Mouse (Mus musculus) testis, adult 10 weeks (tissue): ENCODE results near the gene Dhdds. TPM values are rescaled to one million over a fixed set of nuclear protein-coding genes. Genes with fewer than 3 reads are reported as not detected.

Experiments used
- polyA plus RNA-seq: library from polyadenylated mRNA; stranded (reverse); fragments of 350-450 nt; fragmentation: Illumina TruSeq; extraction: RNeasy Lipid Tissue Mini Kit (QIAGEN cat#74804); gene quantifications from one replicate; pipeline ENCODE4 v1.2.3, GENCODE M21; 2014; ENCODE audit warnings: low read depth, low replicate concordance

Dhdds gene
- polyA plus RNA-seq: 11.6 TPM

DNA sequence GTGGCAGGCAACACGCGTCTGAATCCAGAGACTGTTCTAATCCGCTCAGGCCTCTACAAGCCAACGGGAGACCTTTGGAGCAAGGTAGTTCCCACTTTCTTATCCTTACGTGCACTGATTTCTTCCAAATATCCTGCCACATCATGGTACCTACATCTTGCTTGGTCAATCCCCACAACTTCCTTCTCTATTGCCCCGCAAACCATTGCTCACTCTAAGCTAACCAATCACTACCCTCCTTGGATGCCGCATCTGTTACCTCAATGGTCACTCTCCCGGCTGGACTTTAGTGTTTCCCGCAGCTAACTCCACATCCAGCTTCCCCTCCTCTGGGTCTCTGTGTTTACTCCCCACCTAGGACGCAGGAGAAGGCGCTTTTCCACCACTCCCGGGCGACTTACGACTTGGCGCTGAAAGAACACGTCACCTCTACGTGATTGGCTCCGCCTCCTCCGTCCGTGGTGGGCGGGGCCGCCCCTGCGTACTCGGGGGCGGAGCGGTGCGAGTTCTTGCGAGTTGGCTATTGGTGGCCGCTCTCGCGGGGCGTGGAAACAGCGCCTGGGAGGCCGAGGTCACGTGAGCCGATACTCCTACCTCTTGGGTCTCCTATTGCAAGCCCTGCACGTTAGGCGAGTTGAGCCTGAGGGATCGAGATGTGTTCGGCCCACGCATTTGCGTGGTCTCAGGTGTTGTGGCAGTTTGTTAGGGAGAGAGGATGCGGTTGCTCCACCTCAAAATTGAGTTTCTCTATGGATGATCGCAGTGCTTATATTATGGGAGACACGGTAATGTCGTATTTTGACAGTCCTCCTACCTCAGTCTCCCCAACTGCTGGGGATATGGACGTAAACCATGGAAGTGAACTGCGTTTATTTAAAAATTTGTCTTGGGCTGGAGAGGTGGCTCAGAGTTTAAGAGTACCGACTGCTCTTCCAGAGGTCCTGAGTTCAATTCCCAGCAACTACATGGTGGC lies at the start of gene Dhdds:
Dhdds (minus strand) TSS at position 453 of the 973 bp plus-strand sequence.

DNA sequence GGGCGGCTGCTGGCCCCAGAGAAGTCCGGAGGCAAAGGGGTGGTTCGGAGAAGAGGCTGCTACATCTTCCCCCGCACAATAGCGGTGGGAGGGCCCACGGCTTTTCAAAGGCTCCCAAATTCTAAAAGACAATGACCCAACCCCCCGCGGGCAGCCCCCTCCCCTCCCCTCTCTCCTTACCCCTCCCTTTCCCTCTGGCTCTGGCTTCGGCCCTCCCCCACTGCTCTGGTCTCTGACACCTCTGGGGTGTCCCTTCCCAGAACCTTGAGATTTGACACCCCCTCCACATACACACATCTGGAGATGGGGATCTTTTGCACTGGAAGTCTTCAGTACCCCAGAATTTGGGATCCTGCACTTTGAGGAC lies 18.0 kb upstream of the Dhdds start, which contains the start of gene Lin28a:
Lin28a (minus strand) TSS at position 63 of the 367 bp plus-strand sequence.

GRCm38 (mm10) chr4:133968150-133968921 lies 32.4 kb downstream of the Dhdds start, which contains the start of gene Hmgn2:
Gene Hmgn2, minus strand, starts transcription at chr4:133968650.

Other genes with a start within 250 kb of the Dhdds start
- gene Arid1a, start 244.1 kb downstream of the Dhdds start, polyA plus RNA-seq: 11.6 TPM
- gene Rps6ka1, start 113.1 kb downstream of the Dhdds start, polyA plus RNA-seq: 4.0 TPM
- gene Hmgn2, start 32.3 kb downstream of the Dhdds start, polyA plus RNA-seq: 152 TPM
- gene Lin28a, start 17.9 kb upstream of the Dhdds start, polyA plus RNA-seq: 3.3 TPM
- not detected for gene Zfp683, start 52.9 kb upstream of the Dhdds start, polyA plus RNA-seq
- gene Crybg2, start 59.9 kb upstream of the Dhdds start, polyA plus RNA-seq: 0.17 TPM
- gene Cd52, start 94.2 kb upstream of the Dhdds start, polyA plus RNA-seq: 12.2 TPM
- 17.0 TPM for gene Ubxn11, start 101.7 kb upstream of the Dhdds start, polyA plus RNA-seq
- 3.2 TPM for gene Sh3bgrl3, start 127.9 kb upstream of the Dhdds start, polyA plus RNA-seq
- gene Cep85, start 186.2 kb upstream of the Dhdds start, polyA plus RNA-seq: 53.0 TPM
- not detected for gene Gm7534, start 202.1 kb upstream of the Dhdds start, polyA plus RNA-seq
- gene Catsper4, start 226.5 kb upstream of the Dhdds start, polyA plus RNA-seq: 32.9 TPM
- gene Cnksr1, start 237.5 kb upstream of the Dhdds start, polyA plus RNA-seq: not detected
- gene E130218I03Rik, start 242.7 kb upstream of the Dhdds start, polyA plus RNA-seq: not detected
- 0.59 TPM for gene Zfp593, start 244.7 kb upstream of the Dhdds start, polyA plus RNA-seq
- gene Gm30191, start 246.0 kb upstream of the Dhdds start, polyA plus RNA-seq: not detected